ENCODE assay signal across 8 mouse cellular contexts in the genomic region with DNA sequence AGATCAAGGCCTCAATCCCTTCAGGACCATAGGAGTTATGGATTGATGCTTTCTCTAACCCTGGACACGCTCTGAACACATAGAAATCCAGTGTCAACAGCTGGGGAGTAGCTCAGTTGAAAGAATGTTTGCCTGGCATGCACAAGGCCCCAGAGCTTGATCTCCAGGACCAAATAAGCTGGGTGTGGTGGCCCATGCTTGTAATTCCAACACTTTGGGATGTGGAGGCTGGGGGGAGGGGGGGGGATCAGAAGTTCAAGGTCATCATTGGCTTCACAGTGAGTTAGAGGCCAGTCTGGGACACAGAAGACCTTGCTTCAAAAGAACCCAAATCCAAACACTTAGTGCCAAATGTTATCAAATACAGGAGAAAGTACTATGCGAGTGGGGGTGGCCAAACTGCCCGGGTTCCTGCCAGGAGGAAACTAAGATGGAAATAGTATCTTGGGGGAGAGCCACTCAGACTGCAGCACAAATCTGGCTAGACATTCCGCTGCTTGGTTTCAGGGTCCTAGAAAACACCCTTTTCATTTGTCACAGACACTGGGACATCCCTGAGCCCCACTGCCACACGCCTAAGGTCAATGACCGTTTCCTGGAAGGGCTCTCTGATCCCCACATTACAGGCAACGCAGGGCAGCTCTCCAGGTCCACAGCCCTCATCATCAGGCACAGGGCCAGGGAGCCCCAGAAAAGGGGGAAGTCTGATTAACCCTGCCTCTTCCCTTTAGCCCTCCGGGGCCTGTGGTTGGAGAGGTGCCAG. TPM values are rescaled to one million over a fixed set of nuclear protein-coding genes. Genes with fewer than 3 reads are reported as not detected.
A peak's percentile ranks its signal among the peaks of the same experiment; 100 is the strongest.
DNase-seq lines count a peak whose midpoint lies in the region; ATAC-seq and TF ChIP-seq lines count a peak whose summit lies in the region.

No protein-coding gene starts in this region.

- DNase-seq in layer of hippocampus, adult 9-11 months, result peak; percentile 65
- no peak for DNase-seq in layer of hippocampus, postnatal 25 days (ENCODE audit: extremely low spot score in 1 of 2, low spot score in 1 of 2)
- peak; percentile 21 for DNase-seq in embryonic facial prominence, embryonic 10.5 days (ENCODE audit: low spot score)
- DNase-seq in layer of hippocampus, postnatal 14 days (ENCODE audit: low spot score in 2 of 2), result peak; percentile 40 to 51
- no peak for DNase-seq in thymus, adult 2 months

- H3K27me3 ChIP-seq in embryonic facial prominence, embryonic 10.5 days (replicated peaks; ENCODE audit: low read depth, poor library complexity, severe bottlenecking), result no peaks in the 10 kb centered on the region
- no peaks in the 10 kb centered on the region for H3K27me3 ChIP-seq in heart, embryonic 14.5 days (ENCODE audit: control insufficient read depth, insufficient read depth, low read length)
- H3K27me3 ChIP-seq in stomach, embryonic 14.5 days (ENCODE audit: control insufficient read depth, insufficient read depth, low read length), result no peaks in the 10 kb centered on the region
- no peaks in the 10 kb centered on the region for H3K27me3 ChIP-seq in thymus, adult 2 months (ENCODE audit: control insufficient read depth, insufficient read depth, low read length)

- H3K4me1 ChIP-seq in embryonic facial prominence, embryonic 10.5 days, result peaks cover 72% of the 10 kb centered on the region
- H3K4me1 ChIP-seq in heart, embryonic 14.5 days (ENCODE audit: control insufficient read depth in 2 of 2, insufficient read depth in 2 of 2, low read length in 2 of 2), result peaks cover 47 to 76% of the 10 kb centered on the region in 2 experiments
- peaks cover 30% of the 10 kb centered on the region for H3K4me1 ChIP-seq in stomach, embryonic 14.5 days (ENCODE audit: control insufficient read depth, insufficient read depth, low read length)
- peaks cover 4% of the 10 kb centered on the region; the same call in 1 of the 2 replicates for H3K4me1 ChIP-seq in thymus, adult 2 months (replicated peaks; ENCODE audit: control insufficient read depth, insufficient read depth, low read length)

- H3K4me2 ChIP-seq in heart, embryonic 14.5 days (ENCODE audit: low read length), result peak overlapping the region; percentile 73
- H3K4me2 ChIP-seq in stomach, embryonic 14.5 days (replicated peaks; ENCODE audit: low read depth, low read length), result peak overlapping the region; percentile 93

- TF ChIP-seq POLR2A in thymus, adult 2 months (IDR thresholded peaks at IDR 0.05; ENCODE audit: control insufficient read depth, extremely low read depth, insufficient read depth, low read length, poor library complexity), result no peak

- H3K79me2 ChIP-seq in macrophage (ENCODE audit: inconsistent target), result peaks cover 45% of the 10 kb centered on the region

- peak overlapping the region; percentile 90 for H3K4me3 ChIP-seq in embryonic facial prominence, embryonic 10.5 days
- H3K4me3 ChIP-seq in heart, embryonic 14.5 days (ENCODE audit: control insufficient read depth in 1 of 2, insufficient read depth in 1 of 2, low read depth in 1 of 2, low read length in 2 of 2), result peak overlapping the region; percentile 81 to 84
- H3K4me3 ChIP-seq in macrophage (ENCODE audit: inconsistent target), result peak overlapping the region; percentile 3; the same call in 1 of the 2 replicates
- no peak overlapping the region; the same call in 1 of the 2 replicates for H3K4me3 ChIP-seq in stomach, embryonic 14.5 days (ENCODE audit: low read depth, low read length)
- no peak overlapping the region for H3K4me3 ChIP-seq in thymus, adult 2 months (ENCODE audit: control insufficient read depth, insufficient read depth, low read length)

- WGBS in embryonic facial prominence, embryonic 10.5 days, result 43% methylated on average over 8 of the region's 8 CpGs
- WGBS in heart, embryonic 14.5 days, result 5% methylated on average over 8 of the region's 8 CpGs
- WGBS in macrophage (ENCODE audit: missing documents), result 18% methylated on average over 8 of the region's 8 CpGs
- 14% methylated on average over 8 of the region's 8 CpGs for WGBS in stomach, embryonic 14.5 days
- WGBS in thymus, adult 2 months, result 41% methylated on average over 8 of the region's 8 CpGs

- TF ChIP-seq CTCF in thymus, adult 2 months (IDR thresholded peaks at IDR 0.05; ENCODE audit: borderline replicate concordance, control insufficient read depth, extremely low read depth, insufficient read depth, low read length, poor library complexity), result no peak

- peaks cover 22% of the 10 kb centered on the region for H3K36me3 ChIP-seq in embryonic facial prominence, embryonic 10.5 days (replicated peaks)
- H3K36me3 ChIP-seq in heart, embryonic 14.5 days (ENCODE audit: control insufficient read depth, insufficient read depth, low read length), result peaks cover 7% of the 10 kb centered on the region; the same call in 1 of the 2 replicates
- no peaks in the 10 kb centered on the region for H3K36me3 ChIP-seq in macrophage (ENCODE audit: inconsistent target)
- no peaks in the 10 kb centered on the region for H3K36me3 ChIP-seq in stomach, embryonic 14.5 days (ENCODE audit: control insufficient read depth, insufficient read depth, low read length)
- no peaks in the 10 kb centered on the region for H3K36me3 ChIP-seq in thymus, adult 2 months (ENCODE audit: control insufficient read depth, insufficient read depth, low read length)

- H3K9ac ChIP-seq in heart, embryonic 14.5 days (ENCODE audit: low read length), result peak overlapping the region; percentile 91
- H3K9ac ChIP-seq in stomach, embryonic 14.5 days (replicated peaks; ENCODE audit: low read depth, low read length), result no peak overlapping the region

- no peaks in the 10 kb centered on the region for H3K9me3 ChIP-seq in embryonic facial prominence, embryonic 10.5 days
- H3K9me3 ChIP-seq in heart, embryonic 14.5 days (ENCODE audit: control insufficient read depth, low read length), result no peaks in the 10 kb centered on the region
- H3K9me3 ChIP-seq in stomach, embryonic 14.5 days (ENCODE audit: control insufficient read depth, low read depth, low read length), result no peaks in the 10 kb centered on the region

- H3K27ac ChIP-seq in embryonic facial prominence, embryonic 10.5 days (replicated peaks), result peak overlapping the region; percentile 68
- peak overlapping the region; percentile 71 to 95 for H3K27ac ChIP-seq in heart, embryonic 14.5 days (replicated peaks in 1 of 2; ENCODE audit: control insufficient read depth in 1 of 2, insufficient read depth in 1 of 2, low read depth in 2 of 2, low read length in 2 of 2)
- H3K27ac ChIP-seq in macrophage, result peak overlapping the region; percentile 51
- H3K27ac ChIP-seq in stomach, embryonic 14.5 days (ENCODE audit: low read length), result peak overlapping the region; percentile 3; the same call in 1 of the 2 replicates
- no peak overlapping the region for H3K27ac ChIP-seq in thymus, adult 2 months (ENCODE audit: control insufficient read depth, insufficient read depth, low read length)

- no peak for ATAC-seq in heart, embryonic 14.5 days (ENCODE audit: insufficient number of reproducible peaks, insufficient read depth, low FRiP score, low read depth)
- no peak for ATAC-seq in stomach, embryonic 14.5 days (ENCODE audit: insufficient number of reproducible peaks, insufficient read depth, low FRiP score, low read depth)

RNA-seq across cellular contexts. Expression of gene Lrrc75a, which starts 2.4 kb away (rescaled TPM):
- total RNA-seq in layer of hippocampus, postnatal 25 days (2021), result 1 to 10 TPM; 8.1 to 9.9 TPM
- 11.2 and 12.9 TPM in 2 replicates for polyA plus RNA-seq in embryonic facial prominence, embryonic 10.5 days (2016; fragmentation: Nextera tagmentation; extraction: Ambion mirVana)
- polyA plus RNA-seq in heart, embryonic 14.5 days (2014; fragmentation: Nextera tagmentation; extraction: Ambion mirVana), result 19.4 and 21.2 TPM in 2 replicates
- total RNA-seq in layer of hippocampus, postnatal 14 days (2021), result 10 to 100 TPM in 1 of 2 experiments, 1 to 10 TPM in 1; 9.5 to 11.3 TPM
- 10 to 100 TPM in 7 of 26 experiments, 1 to 10 TPM in 19; 1.4 to 21.9 (median 5.3) TPM for total RNA-seq in macrophage (2018; cell fraction: chromatin; rRNA removed)
- 10 to 100 TPM in 13 of 26 experiments, 1 to 10 TPM in 13; 5.5 to 29.0 (median 10.0) TPM for total RNA-seq in macrophage (2018; cell fraction: cytosol; rRNA removed)
- total RNA-seq in macrophage (2018; cell fraction: nucleus; rRNA removed), result 10 to 100 TPM in 10 of 26 experiments, 1 to 10 TPM in 16; 2.9 to 29.7 (median 7.5) TPM
- 4.7 to 7.3 TPM (median 5.6 TPM) in 3 replicates for polyA plus RNA-seq in macrophage (2018)
- 9.0 and 10.1 TPM in 2 replicates for polyA plus RNA-seq in stomach, embryonic 14.5 days (2014; fragmentation: Nextera tagmentation; extraction: Ambion mirVana)
- polyA plus RNA-seq in thymus, adult 2 months (2012; rRNA removed), result 6.0 and 6.9 TPM in 2 replicates

RNA-seq across cellular contexts. Expression of gene Mmgt2, which starts 2.6 kb away (rescaled TPM):
- total RNA-seq in layer of hippocampus, postnatal 25 days (2021), result 10 to 100 TPM; 16.5 to 17.9 TPM
- 41.9 and 44.2 TPM in 2 replicates for polyA plus RNA-seq in embryonic facial prominence, embryonic 10.5 days (2016; fragmentation: Nextera tagmentation; extraction: Ambion mirVana)
- 55.9 and 56.7 TPM in 2 replicates for polyA plus RNA-seq in heart, embryonic 14.5 days (2014; fragmentation: Nextera tagmentation; extraction: Ambion mirVana)
- total RNA-seq in layer of hippocampus, postnatal 14 days (2021), result 10 to 100 TPM; 14.8 to 17.2 TPM
- 10 to 100 TPM in 10 of 26 experiments, 1 to 10 TPM in 16; 1.0 to 19.0 (median 7.6) TPM for total RNA-seq in macrophage (2018; cell fraction: chromatin; rRNA removed)
- total RNA-seq in macrophage (2018; cell fraction: cytosol; rRNA removed), result 10 to 100 TPM; 15.0 to 36.0 (median 26.6) TPM
- 10 to 100 TPM in 20 of 26 experiments, 1 to 10 TPM in 6; 4.4 to 34.3 (median 15.5) TPM for total RNA-seq in macrophage (2018; cell fraction: nucleus; rRNA removed)
- 25.0 to 33.0 TPM (median 31.4 TPM) in 3 replicates for polyA plus RNA-seq in macrophage (2018)
- polyA plus RNA-seq in stomach, embryonic 14.5 days (2014; fragmentation: Nextera tagmentation; extraction: Ambion mirVana), result 49.6 and 50.5 TPM in 2 replicates
- polyA plus RNA-seq in thymus, adult 2 months (2012; rRNA removed), result 43.0 and 47.5 TPM in 2 replicates

Comparison
In these comparisons a context has a peak if more than half of its experiments do, and no peak if none do; other contexts are left out.
1. DNase-seq: peak in layer of hippocampus, adult 9-11 months (single experiment), embryonic facial prominence, embryonic 10.5 days (single experiment) and layer of hippocampus, postnatal 14 days (2 of 2); none in layer of hippocampus, postnatal 25 days (0 of 2) and thymus, adult 2 months (single experiment).
2. H3K4me3 ChIP-seq: peak in embryonic facial prominence, embryonic 10.5 days (single experiment), heart, embryonic 14.5 days (2 of 2) and macrophage (single experiment); none in stomach, embryonic 14.5 days (single experiment) and thymus, adult 2 months (single experiment).